In the genomic region with DNA sequence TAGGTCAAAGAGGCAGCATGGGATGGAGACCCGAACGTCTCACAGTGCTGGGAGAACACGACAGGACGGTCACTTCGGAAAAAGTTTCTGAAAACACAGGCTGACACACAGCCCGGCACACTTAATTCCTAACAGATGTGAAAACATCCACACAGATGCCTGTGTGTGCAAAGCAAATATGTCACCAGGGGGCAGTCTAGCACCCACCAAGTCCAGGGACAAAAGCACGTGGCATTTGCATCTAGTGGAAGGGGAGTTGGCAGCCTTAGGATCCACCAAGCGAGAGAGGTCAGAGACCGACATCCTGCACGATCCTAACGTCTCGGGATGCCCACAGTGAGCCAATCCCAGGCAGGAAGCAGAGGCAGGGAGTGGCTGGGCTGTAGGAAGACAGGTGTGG, we compare ENCODE assay signal across 9 mouse cellular contexts.
DNase-seq lines count a peak whose midpoint lies in the region; ATAC-seq and TF ChIP-seq lines count a peak whose summit lies in the region.
"Had no signal": no experiment of that assay in that cellular context is flagged by ENCODE, and none has a peak within 500 bp of the region (broad histone marks: within the 10 kb centered on the region; RNA-seq: fewer than 3 reads in every experiment).

No protein-coding gene starts in this region.

- H3K9ac ChIP-seq in heart, adult 2 months (ENCODE audit: low read depth, low read length) = no peak overlapping the region
- no peak overlapping the region for H3K9ac ChIP-seq in heart, embryonic 12.5 days
- no peak overlapping the region for H3K9ac ChIP-seq in ES-Bruce4 (ENCODE audit: low read depth, poor library complexity, severe bottlenecking)
- H3K9ac ChIP-seq in embryonic facial prominence, embryonic 13.5 days = no peak overlapping the region
- H3K9ac ChIP-seq: hindbrain, embryonic 15.5 days had no signal

- intact Hi-C loops in heart, adult 2 months (cut with DNase I) = loop anchor here (5.0 kb wide), 1 partner anchor 146 kb away; no protein-coding TSS in a partner anchor

- H3K36me3 ChIP-seq in heart, adult 2 months (ENCODE audit: control insufficient read depth, insufficient read depth, low read length) = no peaks in the 10 kb centered on the region
- peaks cover 72% of the 10 kb centered on the region for H3K36me3 ChIP-seq in heart, embryonic 12.5 days
- peaks cover 5% of the 10 kb centered on the region; the same call in 1 of the 2 replicates for H3K36me3 ChIP-seq in ES-Bruce4 (ENCODE audit: control insufficient read depth, insufficient read depth, low read length, poor library complexity, severe bottlenecking)
- peaks cover 56% of the 10 kb centered on the region for H3K36me3 ChIP-seq in embryonic facial prominence, embryonic 13.5 days

- no peaks in the 10 kb centered on the region; the same call in 1 of the 2 replicates for H3K4me1 ChIP-seq in heart, adult 2 months (ENCODE audit: control insufficient read depth, insufficient read depth, low read length)
- peaks cover 7% of the 10 kb centered on the region for H3K4me1 ChIP-seq in heart, embryonic 12.5 days (replicated peaks)
- peaks cover 4% of the 10 kb centered on the region for H3K4me1 ChIP-seq in ES-Bruce4 (ENCODE audit: control insufficient read depth, insufficient read depth, low read length)
- H3K4me1 ChIP-seq in embryonic facial prominence, embryonic 13.5 days = peaks cover 13% of the 10 kb centered on the region

- DNase-seq in heart, adult 2 months = no peak
- peak; percentile 48 for DNase-seq in kidney, postnatal 14 days
- peak; percentile 15 for DNase-seq in naive thymus-derived CD4-positive, alpha-beta T cell, adult 2 months (ENCODE audit: low read depth)
- no peak for DNase-seq in yolk sac, embryonic 10.5 days (ENCODE audit: low spot score)
- DNase-seq in spleen, postnatal 10 days (ENCODE audit: low spot score in 2 of 2) = no peak

- ATAC-seq in heart, embryonic 12.5 days (ENCODE audit: insufficient number of reproducible peaks, low FRiP score) = no peak
- ATAC-seq in embryonic facial prominence, embryonic 13.5 days (ENCODE audit: insufficient number of reproducible peaks, insufficient read depth, low FRiP score, low TSS enrichment, low read depth) = 0 out of 2 replicates have a peak, but pooled peaks have one; percentile 39

- WGBS in heart, adult 2 months = 48% methylated on average over 12 of the region's 12 CpGs
- 64% methylated on average over 12 of the region's 12 CpGs for WGBS in heart, embryonic 12.5 days
- WGBS in embryonic facial prominence, embryonic 13.5 days = 27% methylated on average over 12 of the region's 12 CpGs

- peak; percentile 68 for TF ChIP-seq CTCF in heart, adult 2 months (IDR thresholded peaks at IDR 0.05)
- peak; percentile 41 for TF ChIP-seq CTCF in ES-Bruce4 (IDR thresholded peaks at IDR 0.05; ENCODE audit: low read depth, low read length)

- H3K4me2 ChIP-seq in heart, embryonic 12.5 days = no peak overlapping the region
- H3K4me2 ChIP-seq in embryonic facial prominence, embryonic 13.5 days = no peak overlapping the region
- H3K4me2 ChIP-seq: hindbrain, embryonic 15.5 days had no signal

- no peaks in the 10 kb centered on the region for H3K79me2 ChIP-seq in heart, adult 2 months (replicated peaks; ENCODE audit: control insufficient read depth, insufficient read depth, low read length)

- no peak for TF ChIP-seq EP300 in heart, adult 2 months (IDR thresholded peaks at IDR 0.05; ENCODE audit: insufficient read depth, low read depth, low read length)
- TF ChIP-seq EP300 in ES-Bruce4 (IDR thresholded peaks at IDR 0.05; ENCODE audit: insufficient read depth, low read depth, low read length) = no peak

- no peak for TF ChIP-seq POLR2A in heart, adult 2 months (IDR thresholded peaks at IDR 0.05; ENCODE audit: insufficient read depth, low read depth, low read length)
- TF ChIP-seq POLR2A in ES-Bruce4 (IDR thresholded peaks at IDR 0.05; ENCODE audit: insufficient read depth, low read length) = no peak

- no peaks in the 10 kb centered on the region for H3K27me3 ChIP-seq in heart, adult 2 months (ENCODE audit: control insufficient read depth, insufficient read depth, low read length)
- no peaks in the 10 kb centered on the region for H3K27me3 ChIP-seq in heart, embryonic 12.5 days (replicated peaks)
- H3K27me3 ChIP-seq in ES-Bruce4 (ENCODE audit: control insufficient read depth, insufficient read depth, low read length, poor library complexity, severe bottlenecking) = no peaks in the 10 kb centered on the region
- H3K27me3 ChIP-seq in embryonic facial prominence, embryonic 13.5 days = no peaks in the 10 kb centered on the region
- H3K27me3 ChIP-seq: hindbrain, embryonic 15.5 days had no signal

- no peaks in the 10 kb centered on the region for H3K9me3 ChIP-seq in heart, embryonic 12.5 days (replicated peaks)
- no peaks in the 10 kb centered on the region for H3K9me3 ChIP-seq in ES-Bruce4 (replicated peaks; ENCODE audit: control insufficient read depth, insufficient read depth, low read length, poor library complexity, severe bottlenecking)
- H3K9me3 ChIP-seq in embryonic facial prominence, embryonic 13.5 days = no peaks in the 10 kb centered on the region
- H3K9me3 ChIP-seq: hindbrain, embryonic 15.5 days had no signal

- no peak overlapping the region for H3K27ac ChIP-seq in heart, adult 2 months
- no peak overlapping the region for H3K27ac ChIP-seq in heart, embryonic 12.5 days (ENCODE audit: poor library complexity, severe bottlenecking)
- no peak overlapping the region for H3K27ac ChIP-seq in ES-Bruce4 (ENCODE audit: insufficient read depth, low read length)
- H3K27ac ChIP-seq in embryonic facial prominence, embryonic 13.5 days = no peak overlapping the region
- H3K27ac ChIP-seq: hindbrain, embryonic 15.5 days had no signal

- H3K4me3 ChIP-seq in heart, adult 2 months = no peak overlapping the region
- no peak overlapping the region for H3K4me3 ChIP-seq in heart, embryonic 12.5 days
- no peak overlapping the region for H3K4me3 ChIP-seq in ES-Bruce4 (ENCODE audit: low read depth, low read length)
- no peak overlapping the region for H3K4me3 ChIP-seq in embryonic facial prominence, embryonic 13.5 days
- H3K4me3 ChIP-seq: hindbrain, embryonic 15.5 days had no signal

Comparison
In these comparisons a context has a peak if more than half of its experiments do, and no peak if none do; other contexts are left out.
1. DNase-seq: peak in kidney, postnatal 14 days (single experiment) and naive thymus-derived CD4-positive, alpha-beta T cell, adult 2 months (single experiment); none in heart, adult 2 months (0 of 2), yolk sac, embryonic 10.5 days (single experiment) and spleen, postnatal 10 days (0 of 2).